Mouse (Mus musculus) embryo, embryonic 10 days (tissue): ENCODE measurements around the gene Lsp1.

ENCODE experiments used
- DNase-seq: peaks from one replicate; pipeline ENCODE4 v3.0.0-alpha.2; 2015; ENCODE audit warnings: low spot score

The Lsp1 gene

DNA sequence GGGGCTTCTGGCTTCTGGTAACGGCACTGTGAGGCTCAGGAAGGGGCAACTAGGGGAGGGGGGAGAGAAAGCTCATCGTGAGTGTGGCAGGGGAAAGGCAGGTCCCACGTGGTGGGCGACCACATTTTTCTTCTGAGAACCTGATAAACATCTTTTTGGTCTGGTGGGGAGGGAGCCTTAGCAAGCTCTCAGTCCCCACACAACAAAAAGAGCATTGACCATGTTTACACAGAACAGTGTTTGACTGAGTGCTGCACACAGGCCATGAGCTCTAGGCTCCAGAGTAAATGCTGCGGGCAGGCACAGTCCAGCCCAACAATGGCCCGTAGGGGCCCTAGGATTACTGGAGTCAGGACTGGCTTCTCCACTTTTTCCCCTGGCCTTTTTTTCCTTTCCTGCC is 78.2 kb downstream of the Lsp1 start:
- DNase-seq = peak; percentile 50

DNA sequence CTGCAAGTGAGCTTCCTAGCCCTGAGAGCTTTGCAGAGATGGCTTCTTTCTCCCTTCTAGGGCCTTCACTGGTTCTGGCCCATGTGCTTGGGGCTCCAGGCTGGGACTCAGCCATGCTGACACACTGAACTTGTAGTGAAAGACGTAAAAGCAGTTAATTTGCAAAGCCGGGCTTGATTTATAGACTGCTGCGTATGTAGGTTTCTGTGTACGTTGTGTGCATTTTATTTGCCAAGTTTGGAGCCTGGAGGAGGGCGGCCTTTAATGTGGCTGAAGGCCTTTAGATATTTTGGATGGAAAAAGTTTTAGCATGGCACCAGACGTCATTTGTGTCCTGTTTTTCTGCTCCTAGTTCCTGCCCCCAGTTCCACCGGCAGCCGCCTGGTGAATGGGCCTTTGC is 79.2 kb downstream of the Lsp1 start:
- no peak for DNase-seq

DNA sequence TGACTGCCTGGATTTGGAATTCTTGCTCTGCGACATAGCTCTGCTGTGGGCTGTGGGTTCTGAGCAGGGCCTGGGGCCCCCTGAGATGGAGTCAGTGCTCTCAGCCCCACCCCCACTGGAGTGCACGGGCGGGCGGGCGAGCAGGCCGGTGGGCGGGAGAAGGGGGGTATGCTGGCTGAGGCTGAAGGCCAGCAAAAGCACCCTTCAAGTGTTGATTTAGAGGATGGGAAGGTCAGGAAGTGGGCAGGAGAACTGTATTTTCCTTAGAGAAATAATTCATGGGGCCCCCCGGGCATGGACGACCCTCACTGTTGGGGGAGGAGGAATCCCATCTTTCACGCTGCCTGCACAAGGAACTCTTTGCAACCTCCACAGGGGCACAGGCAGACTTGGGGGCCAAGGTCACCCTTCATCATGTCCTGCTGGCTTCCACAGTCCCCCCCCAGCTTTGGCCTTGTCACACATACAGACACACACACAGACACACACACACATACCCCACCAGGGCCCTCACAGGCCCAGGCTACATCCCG is 82.2 kb downstream of the Lsp1 start:
- DNase-seq = peak; percentile 77
